Mouse (Mus musculus) embryo, embryonic 11 days (tissue): Measurements from ENCODE around the gene 1700029P11Rik.
"Not testable (repeated sequence)": the region's sequence is repeated elsewhere in the genome, so short reads cannot be mapped to it uniquely, and the experiment has no call there.

Experiments
- DNase-seq: peaks from one replicate; pipeline ENCODE4 v3.0.0-alpha.2; 2015

Gene 1700029P11Rik

GRCm38 (mm10) chr15:81960171-81961077 is 19.9 kb upstream of the 1700029P11Rik start, which contains the start of gene Pmm1:
TSS of gene Pmm1 (minus strand) at chr15:81960930.
- DNase-seq = peak; percentile 99

- DNase-seq = no peak
These were observed 19.3 kb upstream of the 1700029P11Rik start for GRCm38 (mm10) chr15:81961078-81961451.

- no peak for DNase-seq
These were observed 16.1 kb upstream of the 1700029P11Rik start for GRCm38 (mm10) chr15:81964262-81964661.

GRCm38 (mm10) chr15:81964980-81965545 is 15.3 kb upstream of the 1700029P11Rik start:
- DNase-seq = no peak

GRCm38 (mm10) chr15:81966062-81966829 is 14.1 kb upstream of the 1700029P11Rik start:
- no peak for DNase-seq

GRCm38 (mm10) chr15:81967821-81968220 is 12.5 kb upstream of the 1700029P11Rik start:
- DNase-seq = no peak

- no peak for DNase-seq
These were observed 11.9 kb upstream of the 1700029P11Rik start for GRCm38 (mm10) chr15:81968447-81968846.

- DNase-seq = peak; percentile 26
These were observed 11.2 kb upstream of the 1700029P11Rik start for GRCm38 (mm10) chr15:81969173-81969572.

- not testable (repeated sequence) for DNase-seq
These were observed 10.7 kb upstream of the 1700029P11Rik start for GRCm38 (mm10) chr15:81969635-81970034.

GRCm38 (mm10) chr15:81970498-81970897 is 9.8 kb upstream of the 1700029P11Rik start:
- not testable (repeated sequence) for DNase-seq

- not testable (repeated sequence) for DNase-seq
These were observed 5.2 kb upstream of the 1700029P11Rik start for GRCm38 (mm10) chr15:81975156-81975555.

GRCm38 (mm10) chr15:81982173-81982572 is 1.8 kb downstream of the 1700029P11Rik start:
- DNase-seq = no peak

GRCm38 (mm10) chr15:81985267-81986161 is 5.2 kb downstream of the 1700029P11Rik start:
- DNase-seq = peak; percentile 30

GRCm38 (mm10) chr15:81987646-81988045 is 7.3 kb downstream of the 1700029P11Rik start, which contains the start of gene Xrcc6:
TSS of gene Xrcc6 (plus strand) at chr15:81987835.
- no peak for DNase-seq

GRCm38 (mm10) chr15:81989371-81990062 is 9.2 kb downstream of the 1700029P11Rik start:
- DNase-seq = peak; percentile 92

GRCm38 (mm10) chr15:81990549-81990948 is 10.2 kb downstream of the 1700029P11Rik start:
- DNase-seq = no peak

- no peak for DNase-seq
These were observed 13.7 kb downstream of the 1700029P11Rik start for GRCm38 (mm10) chr15:81993992-81994391.

GRCm38 (mm10) chr15:82004257-82004656 is 23.9 kb downstream of the 1700029P11Rik start:
- no peak for DNase-seq

- no peak for DNase-seq
These were observed 31.6 kb downstream of the 1700029P11Rik start for GRCm38 (mm10) chr15:82011947-82012346.

- no peak for DNase-seq
These were observed 34.5 kb downstream of the 1700029P11Rik start for GRCm38 (mm10) chr15:82014745-82015391.
